Mouse (Mus musculus) megakaryocyte progenitor cell, adult 5-6 weeks (primary cell): Measurements from ENCODE around the gene Trp73. TPM values are rescaled to one million over a fixed set of nuclear protein-coding genes. Genes with fewer than 3 reads are reported as not detected.

Experiments used
- ATAC-seq: replicated peaks from 2 replicates; pipeline ENCODE4 v1.8.0; 2016; ENCODE audit warnings: mild to moderate bottlenecking, moderate TSS enrichment, inconsistent platforms; ENCODE audit not compliant: poor library complexity
- total RNA-seq, 2 experiments: library from RNA; stranded (forward) in 1 of 2; stranded (reverse) in 1 of 2; fragments of 157-497, 149-512 nt in 1 of 2; fragments of 200-1000 nt in 1 of 2; gene quantifications; 2 replicates each; pipeline versions ENCODE4 v1.2.3 to v1.2.4; 2015 to 2017

Trp73 gene
- total RNA-seq, 2 experiments from 2014 or later = not detected

DNA sequence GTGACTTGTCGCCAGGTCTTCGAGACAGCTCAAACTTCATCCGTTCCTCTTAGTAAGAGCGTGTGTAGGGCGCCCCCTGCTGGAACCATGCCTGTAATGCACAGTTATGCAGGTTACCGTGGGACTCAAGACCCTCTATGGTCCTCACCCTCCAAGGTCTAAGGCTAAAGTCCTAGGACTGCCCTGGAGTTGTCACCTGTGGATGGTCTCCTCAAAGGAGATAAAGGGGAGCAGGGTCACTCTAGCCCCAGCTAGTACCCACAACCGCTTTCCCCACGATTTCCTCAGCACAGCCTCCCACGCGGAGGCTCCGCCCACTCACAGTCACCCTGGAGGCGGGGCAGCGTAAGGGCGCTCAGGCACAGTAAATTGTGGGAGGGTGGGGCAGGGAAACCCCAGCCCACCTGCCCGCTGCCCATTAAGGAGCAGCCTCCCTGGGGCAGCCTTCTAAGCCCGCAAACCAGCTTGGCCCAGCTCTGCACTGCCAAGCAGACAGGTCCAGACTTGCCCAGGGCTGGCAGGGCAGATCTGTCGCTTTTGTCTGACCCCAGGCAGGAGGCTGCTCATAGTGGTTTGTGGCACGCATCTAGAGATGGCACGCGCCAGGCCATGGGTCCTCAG, 34.5 kb downstream of the Trp73 start:
- peak; percentile 87 for ATAC-seq

DNA sequence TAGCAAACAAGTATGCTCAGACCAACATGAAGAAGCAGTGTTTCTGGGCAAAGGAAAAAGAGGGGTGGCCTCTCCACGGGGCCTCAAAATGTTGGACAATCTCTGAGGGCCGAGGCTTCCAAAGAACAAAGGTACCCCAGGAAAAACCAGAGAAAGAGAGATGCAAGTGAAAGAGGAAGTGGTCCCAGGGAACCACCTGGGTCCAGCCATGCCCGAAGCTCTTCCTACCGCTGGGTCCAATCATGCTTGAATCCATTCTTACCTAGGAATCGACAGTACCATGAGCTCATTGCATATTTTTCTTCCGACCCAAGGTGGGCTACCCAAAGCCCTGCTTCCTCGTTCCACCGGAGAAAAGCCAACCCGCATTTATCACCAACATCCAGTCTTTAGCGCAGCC, 36.1 kb downstream of the Trp73 start:
- no peak for ATAC-seq

DNA sequence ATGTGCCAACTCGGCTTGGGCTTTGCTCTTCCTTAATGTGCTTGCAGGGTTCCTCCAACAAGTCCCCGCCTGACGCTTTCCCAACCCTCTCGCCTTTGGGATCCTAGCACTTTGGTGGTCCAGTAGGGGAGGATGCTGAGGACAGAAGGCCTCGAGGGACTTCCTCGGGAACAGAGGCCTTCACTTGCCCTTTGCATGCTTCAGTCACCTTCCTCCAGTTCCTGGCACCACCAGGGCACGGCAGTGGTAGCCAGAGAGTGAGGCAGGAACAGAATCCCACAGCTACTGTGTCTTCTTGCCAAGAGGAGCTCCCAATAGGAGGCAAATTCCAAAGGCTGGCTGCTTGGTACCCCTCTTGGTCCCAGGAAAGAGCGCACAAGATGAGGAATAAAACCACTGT, 36.6 kb downstream of the Trp73 start:
- no peak for ATAC-seq

DNA sequence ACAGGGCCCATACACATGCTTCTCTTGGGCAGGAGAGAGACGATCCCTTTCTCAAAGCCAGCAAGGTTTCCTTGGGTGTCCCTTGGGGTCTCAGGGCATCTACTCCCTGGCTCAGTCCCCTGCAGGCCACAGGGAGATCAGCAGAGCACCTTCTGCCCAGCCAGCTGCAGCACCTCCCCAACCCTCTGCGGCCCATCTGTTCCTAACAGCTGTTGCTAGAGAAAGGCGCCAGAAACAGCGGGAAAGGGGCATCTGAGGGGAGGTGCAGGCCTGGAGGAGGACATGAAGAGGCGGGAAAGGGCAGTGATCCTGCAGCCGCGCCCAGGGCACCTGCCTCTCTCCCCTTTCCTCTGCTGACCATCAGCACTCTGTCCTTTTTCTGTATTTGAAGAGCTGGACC, 40.6 kb downstream of the Trp73 start:
- ATAC-seq = no peak

DNA sequence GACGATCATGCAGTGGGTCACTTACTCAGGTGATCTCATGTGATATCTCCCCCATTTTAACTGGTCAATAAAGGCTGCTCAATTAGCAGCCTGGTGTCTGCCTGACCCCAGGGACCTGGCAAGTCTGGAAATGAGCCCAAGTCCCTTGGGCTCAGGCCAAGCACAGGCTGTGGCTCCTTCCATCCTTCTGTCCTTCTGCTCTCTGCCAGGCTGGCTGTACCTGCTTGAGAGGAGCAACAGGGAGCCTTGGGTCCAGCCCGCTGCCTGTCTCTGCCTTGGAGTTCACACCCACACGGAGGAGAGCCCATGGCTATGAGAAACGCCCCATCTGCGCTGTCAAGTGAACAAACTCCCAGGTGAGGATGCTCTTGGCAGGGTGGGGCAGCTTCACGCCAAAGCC, 43.9 kb downstream of the Trp73 start:
- no peak for ATAC-seq

DNA sequence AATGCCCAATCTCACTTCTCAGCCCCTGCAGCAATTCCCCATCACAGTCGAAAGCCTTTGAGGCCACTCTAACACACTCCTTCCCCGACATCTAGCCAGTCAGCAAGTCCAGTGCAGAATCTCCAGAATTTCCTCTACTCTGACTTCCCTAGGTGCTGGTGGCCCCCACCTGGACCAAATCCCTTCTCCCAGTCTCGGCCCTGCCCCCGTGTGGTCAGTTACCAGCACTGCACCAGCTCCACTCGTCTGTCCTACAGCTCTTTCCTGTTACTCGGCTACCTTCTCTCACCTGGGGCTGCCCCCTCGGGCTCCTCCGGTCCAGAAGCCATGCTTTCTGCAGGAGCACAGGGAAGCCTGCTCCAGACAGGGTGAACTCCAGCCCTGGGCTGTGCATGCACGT, 46.8 kb downstream of the Trp73 start:
- ATAC-seq = peak; percentile 83

DNA sequence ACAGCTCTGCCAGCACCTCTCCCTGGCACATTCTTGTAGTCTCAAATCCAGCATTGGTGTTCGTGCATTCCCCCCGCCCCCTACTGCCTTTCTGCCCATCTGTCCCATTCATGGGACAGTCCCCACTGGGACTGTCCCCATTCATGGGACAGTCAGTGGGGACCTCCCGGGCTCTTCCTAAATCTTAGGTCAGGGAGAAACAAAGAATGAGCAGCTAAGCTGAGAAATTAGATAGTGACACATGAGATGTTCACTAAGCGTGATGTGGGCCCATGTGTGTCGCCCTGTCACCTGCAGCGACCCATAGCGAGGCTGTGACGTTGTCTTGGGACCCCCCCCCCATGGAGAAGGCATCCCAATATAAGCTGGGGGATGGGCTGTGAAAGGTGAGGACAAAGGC, 48.7 kb downstream of the Trp73 start:
- no peak for ATAC-seq

DNA sequence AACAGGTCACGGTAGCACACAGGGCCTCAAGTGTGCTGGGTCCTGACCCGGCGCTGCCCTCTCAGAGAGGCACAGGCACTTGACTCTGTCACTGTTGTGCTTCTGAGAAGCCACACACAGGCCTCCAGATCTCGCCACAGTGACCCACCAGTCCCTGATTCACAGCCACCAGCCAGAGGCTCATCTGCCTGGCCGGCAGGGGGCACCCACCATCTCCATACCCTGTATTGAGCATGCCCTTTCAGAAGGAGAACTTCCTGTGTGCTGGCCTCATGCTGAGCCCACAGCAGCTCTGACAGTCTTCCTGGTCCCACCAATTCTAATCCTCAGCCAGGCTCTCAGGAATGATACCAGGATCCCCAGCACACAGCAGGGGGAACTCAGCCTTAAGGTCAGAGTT, 50.8 kb downstream of the Trp73 start:
- ATAC-seq = peak; percentile 45

DNA sequence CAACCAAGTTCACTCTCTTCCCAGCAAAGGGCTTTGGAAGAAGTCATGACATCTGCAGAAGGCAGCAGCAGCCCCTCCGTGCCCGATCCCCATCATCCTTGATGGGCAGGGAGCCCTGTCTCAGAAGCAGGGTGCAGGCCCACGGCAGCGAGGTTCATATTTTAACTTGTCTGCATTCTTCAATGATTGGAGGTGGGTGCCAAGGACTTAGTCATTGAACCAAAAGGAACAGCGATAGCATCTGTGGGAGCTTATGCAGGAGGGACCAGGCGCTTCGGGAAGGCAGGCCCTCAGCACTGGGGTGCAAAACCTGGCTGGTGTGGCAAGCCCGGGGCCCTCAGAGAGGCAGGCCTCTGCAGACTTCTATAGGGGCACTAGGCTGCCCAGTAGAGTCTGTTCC, 53.6 kb downstream of the Trp73 start:
- ATAC-seq = no peak

DNA sequence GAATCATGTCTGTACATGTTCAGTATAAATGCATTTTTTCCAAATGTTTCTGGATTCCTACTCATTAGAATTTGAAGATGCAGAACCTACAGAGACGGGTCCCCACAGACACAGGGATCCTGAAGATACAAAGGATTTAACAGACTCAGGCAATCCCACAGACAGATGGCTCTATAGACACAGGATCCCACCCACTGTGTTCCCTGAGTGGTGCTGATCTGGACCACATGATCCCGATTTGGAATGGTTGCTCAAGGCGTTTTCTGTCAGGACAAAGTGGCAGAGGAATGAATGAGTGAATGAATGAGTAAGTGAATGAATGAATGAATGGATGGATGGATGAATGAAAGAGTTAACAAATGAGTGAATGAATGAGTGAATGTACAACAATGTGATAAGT, 54.2 kb downstream of the Trp73 start:
- ATAC-seq = no peak

DNA sequence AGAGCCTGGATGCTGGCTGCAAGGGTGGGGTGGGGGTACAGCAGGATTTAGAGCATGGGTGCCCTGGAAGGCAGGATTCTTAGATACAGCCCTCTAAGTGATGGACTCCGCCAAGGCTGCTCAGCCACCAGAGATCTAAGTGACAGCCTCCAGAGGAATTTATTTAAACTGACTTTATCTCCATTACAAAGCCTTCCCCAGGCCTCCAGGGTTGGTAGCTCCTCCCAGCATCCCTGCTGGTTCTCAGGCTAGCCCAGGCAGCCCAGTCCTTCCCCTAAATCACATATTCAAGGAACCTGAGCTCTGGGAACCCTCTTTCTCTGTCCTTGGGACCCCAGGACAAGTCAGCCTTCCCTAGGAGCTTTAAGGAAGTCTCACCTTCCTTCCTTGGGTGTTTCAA, 58.0 kb downstream of the Trp73 start:
- no peak for ATAC-seq

DNA sequence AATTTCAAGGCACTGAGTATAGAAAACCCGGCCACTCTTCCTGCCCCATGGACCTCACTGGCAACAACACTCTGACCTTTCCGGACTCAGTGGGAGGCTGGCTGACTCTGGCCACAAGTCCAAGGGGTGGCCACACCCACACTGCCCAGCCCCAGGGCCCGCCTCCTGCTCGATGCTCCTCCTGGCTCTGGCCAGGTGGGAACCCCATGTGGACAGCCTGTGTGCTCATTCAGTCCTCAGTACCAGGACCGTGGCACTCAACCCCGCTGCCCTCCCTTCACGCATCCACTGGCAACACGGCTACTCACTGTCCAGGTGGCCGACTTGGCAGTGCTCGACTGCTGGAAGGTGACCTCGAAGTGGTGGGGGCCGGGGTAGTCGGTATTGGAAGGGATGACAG, 59.0 kb downstream of the Trp73 start:
- no peak for ATAC-seq

DNA sequence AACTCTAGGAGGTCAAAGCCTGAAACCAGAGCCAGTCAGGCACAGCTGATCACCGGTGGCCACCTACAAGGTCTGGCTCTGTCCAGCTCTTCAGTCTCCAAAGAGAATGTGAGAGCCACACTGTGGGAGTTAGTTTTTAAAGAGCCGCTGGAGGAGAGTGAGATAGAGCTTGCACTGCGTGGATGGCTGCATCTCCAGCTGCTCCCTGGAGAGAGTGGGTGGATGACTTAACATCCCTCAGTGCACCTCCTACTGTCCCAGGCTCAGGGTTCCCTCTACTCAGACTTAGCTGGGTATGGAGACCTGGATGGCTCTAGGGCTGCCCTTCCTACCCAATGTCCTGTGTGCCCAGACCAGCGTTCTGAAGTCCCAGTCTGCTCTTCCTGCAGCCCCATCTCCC, 59.8 kb downstream of the Trp73 start:
- ATAC-seq = no peak

DNA sequence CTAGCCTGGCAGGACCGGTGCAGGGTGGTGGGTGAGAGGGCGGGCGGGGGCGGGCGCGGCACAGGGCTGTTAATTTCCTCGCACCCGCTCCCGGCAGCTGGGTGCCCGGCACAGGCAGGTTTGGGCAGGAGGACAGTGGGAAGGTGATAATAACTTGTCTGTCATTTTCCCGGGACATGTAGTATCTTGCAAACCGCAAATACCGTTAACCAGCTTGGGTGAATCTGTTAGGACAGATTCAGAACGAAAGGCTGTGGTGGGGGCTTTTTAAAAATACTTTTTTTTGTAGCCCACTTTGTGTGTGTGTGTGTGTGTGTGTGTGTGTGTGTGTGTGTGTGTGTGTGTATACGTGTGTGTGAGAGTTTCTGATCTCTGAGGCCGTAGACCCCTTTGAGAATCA, 68.1 kb downstream of the Trp73 start:
- no peak for ATAC-seq

DNA sequence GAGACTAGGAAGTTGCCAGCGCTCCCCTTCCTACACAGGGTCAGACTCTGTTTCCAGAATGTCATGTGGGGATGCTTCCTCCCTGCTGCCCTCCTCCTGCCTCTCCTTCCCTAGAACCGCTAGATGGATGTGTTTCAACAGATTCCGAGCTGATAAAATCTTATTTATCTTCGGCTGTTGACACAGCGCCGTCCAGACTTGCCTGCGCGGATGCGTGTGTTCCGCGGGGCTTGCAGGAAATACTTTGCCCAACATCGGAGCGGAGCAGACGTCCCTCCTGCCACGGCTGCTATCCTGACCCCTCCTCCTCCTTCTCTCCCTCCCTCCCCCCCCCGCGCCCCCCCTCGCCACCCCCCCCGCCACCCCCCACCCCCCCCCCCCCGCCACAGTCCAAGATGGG, 68.5 kb downstream of the Trp73 start:
- ATAC-seq = no peak

DNA sequence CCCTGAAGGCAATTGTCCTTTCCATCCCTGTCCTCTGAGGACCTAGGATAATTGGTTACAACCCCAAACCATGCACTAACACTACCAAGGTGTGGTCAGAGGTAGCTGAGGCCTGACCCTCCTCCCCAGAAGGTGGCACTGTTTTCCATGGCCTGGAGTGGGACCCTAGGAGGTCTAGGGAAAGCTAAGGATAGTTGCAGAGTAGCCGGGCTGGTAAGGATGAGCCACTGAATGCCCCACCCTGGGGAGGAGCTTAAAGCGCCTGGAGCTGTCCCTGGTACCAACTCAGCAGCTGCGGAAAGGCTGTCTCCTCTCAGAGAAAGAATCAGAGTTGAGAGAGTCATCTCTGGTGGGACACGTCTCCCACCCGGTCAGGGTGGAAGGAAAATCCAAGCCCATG, 69.1 kb downstream of the Trp73 start:
- ATAC-seq = peak; percentile 85

DNA sequence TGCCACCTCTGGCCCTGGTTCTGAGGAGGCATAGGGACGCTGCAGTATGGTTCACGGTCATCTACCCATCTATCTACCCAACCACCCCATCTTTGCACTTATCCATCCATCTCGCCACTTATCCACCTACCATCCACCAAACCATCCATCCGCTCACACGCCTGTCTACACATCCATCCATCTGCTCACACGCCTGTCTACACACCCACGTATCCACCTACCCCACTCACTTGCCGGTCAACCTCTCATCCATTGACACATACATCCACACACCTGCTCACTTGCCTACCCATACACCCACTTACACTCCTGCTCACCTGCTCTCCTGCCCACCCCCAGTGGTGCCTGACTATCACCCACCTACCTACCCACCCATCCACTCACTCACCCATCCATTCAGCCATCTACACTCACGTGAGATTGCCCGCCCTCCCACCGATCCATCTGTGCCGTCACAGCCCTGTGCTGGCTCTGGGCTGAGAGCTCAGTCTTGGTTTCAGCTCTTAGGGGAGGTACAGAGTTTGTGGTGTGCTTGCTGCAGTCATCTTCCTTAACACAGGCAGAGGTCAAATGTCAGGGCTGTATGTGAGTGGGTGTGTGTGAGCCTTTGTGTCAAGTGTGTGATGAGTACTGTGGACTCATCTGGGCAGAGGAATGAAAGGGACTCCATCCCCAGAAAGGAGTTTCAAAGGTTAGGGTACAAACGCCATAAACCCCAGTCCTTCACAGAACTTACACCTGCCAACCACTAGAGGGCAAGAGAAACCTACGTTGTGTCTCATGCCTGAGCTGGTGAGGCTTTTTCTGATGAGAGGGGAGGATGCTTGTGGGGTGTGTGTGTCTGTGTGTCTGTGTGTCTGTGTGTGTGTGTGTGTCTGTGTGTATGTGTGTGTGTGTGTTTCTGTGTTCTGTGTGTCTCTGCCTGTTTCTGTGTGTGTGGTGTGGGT, 74.9 kb downstream of the Trp73 start:
- peak; percentile 91 for ATAC-seq

DNA sequence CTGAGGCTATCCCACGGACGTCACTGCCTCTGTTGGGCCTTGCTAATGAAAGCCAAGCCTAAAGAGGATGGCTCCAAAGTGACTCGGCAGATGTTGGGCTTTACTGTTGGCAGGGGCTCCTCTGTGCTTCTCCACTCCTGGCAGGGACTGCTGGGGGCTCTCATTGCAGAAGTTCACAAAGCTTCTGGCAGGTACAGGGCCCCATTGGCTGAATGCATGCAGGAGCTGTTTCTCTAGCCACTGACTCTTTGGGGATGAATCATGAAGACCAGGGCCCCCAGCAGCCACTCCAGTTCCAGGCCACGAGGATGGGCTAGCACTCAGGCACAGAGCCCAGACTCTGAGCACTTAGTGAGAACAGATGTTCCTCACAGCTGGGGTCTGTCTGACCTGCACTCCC, 82.3 kb downstream of the Trp73 start:
- ATAC-seq = no peak

DNA sequence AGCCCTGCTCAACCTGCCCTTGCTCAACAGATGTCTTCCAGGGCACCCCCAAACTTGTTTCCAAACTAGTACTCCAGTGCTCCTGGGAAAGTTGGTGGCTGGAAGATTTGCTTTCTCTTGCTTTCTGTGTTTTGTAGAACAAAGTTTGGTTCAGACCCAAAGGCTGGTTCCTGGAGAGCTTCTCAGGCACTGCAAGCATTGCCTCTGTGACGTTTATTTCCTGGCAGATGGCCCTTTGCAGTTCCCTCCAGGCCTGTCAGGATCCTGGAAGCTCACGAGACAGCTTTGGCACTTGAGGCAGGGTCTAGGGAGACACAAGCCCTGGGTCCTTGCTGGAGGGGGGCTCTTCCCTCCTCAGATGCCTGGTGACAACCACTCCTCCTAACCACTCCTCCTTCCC, 83.3 kb downstream of the Trp73 start:
- ATAC-seq = no peak

DNA sequence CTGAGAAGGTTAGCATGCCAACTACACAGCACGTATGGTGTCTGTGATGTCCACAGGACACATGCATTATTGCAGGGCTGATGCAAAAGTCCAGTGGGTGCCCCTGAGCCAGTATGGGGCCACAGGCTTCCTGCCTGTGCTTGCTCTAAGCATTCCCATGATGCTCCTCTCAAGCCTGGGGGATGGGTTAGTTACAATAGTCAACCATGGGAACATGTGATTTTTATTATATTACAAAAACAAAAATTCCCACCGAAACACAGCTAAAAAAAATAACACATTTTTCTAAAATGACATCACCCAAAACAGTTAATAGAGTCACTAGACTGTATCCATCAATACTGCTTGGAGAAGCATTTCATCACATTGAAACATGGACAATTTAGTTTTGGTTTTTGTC, 84.0 kb downstream of the Trp73 start:
- no peak for ATAC-seq

DNA sequence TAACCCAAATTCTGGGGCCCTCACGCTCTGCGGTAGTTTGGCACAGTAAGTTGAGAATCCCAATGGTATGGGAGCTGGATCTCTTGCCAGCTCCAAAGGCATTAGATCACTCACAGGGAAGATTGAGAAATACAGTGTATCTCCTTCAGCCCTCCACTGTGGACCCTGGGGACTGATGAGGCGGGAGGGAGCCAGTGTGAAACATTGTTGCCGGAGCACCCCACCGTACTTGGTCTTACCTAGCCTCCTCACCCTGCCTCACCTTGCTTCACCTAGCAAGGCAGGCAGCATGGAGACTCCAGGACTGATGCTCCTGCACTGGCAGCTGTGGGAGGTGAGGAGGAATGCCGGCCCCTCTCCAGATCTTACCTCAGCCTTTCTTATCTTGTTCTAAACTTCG, 84.5 kb downstream of the Trp73 start:
- no peak for ATAC-seq

DNA sequence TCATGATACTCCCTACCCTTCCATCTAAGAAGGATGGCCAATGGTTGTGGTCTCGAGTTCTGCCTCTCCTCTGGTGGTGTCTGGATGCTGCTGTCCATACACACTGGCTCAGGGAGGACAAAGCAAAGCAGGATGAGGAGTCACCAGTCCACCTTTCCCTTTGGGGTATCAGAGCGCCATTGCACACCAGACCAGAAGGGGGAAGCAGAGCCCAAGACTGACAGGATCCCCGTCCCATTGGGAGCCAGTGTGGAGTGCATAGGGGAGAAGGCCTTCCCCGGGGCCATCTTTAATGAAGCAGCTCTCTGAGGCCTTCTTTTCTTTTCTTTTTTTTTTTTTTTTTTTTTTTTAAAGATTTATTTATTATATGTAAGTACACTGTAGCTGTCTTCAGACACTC, 86.9 kb downstream of the Trp73 start:
- ATAC-seq = peak; percentile 68

DNA sequence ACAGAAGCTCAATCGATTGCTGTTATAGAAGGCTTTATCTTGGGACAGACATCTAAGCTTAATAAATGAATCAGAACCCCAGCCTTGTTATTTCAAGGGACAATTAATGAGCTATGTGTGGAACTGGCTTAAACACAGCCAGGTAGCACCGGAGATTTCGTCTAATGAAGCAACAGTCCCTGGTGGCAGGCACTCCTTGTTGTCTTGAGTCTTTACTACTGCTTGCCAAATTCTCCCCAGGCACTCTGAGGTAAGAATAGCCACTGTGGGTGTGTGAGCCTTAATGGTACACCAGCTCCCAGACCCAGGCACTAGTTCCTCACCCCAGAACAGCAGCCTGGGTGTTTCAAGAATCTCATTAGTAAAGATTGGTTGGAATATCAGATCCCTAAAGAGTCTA, 88.6 kb downstream of the Trp73 start:
- ATAC-seq = no peak
